Mouse (Mus musculus): ENCODE measurements around the gene Klrd1. TPM values are rescaled to one million over a fixed set of nuclear protein-coding genes. Genes with fewer than 3 reads are reported as not detected.

Klrd1 gene
- polyA plus RNA-seq (2016; fragmentation: Nextera tagmentation; extraction: Ambion mirVana), result not detected in 2 replicates

- H3K4me1 ChIP-seq, result no peaks in the 10 kb centered on the region
- no peak within 1 kb of the TSS for H3K9ac ChIP-seq
- H3K36me3 ChIP-seq (replicated peaks), result no peaks in the 10 kb centered on the region
- no peaks in the 10 kb centered on the region for H3K9me3 ChIP-seq
- no peak within 1 kb of the TSS for H3K27ac ChIP-seq
- H3K27me3 ChIP-seq, result no peaks in the 10 kb centered on the region
- no peak for ATAC-seq (ENCODE audit: low FRiP score)
- WGBS, result 81% methylated on average over 3 of the region's 3 CpGs
- H3K4me3 ChIP-seq (replicated peaks), result no peak within 1 kb of the TSS
- H3K4me2 ChIP-seq, result no peak within 1 kb of the TSS
These were observed at the start of gene Klrd1 for GRCm38 (mm10) chr6:129591508-129591907. Klrd1 (plus strand) TSS chr6:129591782.

- Histone ChIP-seq H3K27me3 (no peaks in the 10 kb centered on the region), H3K36me3 (replicated peaks) (peaks cover 46% of the 10 kb centered on the region), H3K27ac (no peak overlapping the region), H3K4me1 (no peaks in the 10 kb centered on the region), H3K4me2 (no peak overlapping the region), H3K9me3 (no peaks in the 10 kb centered on the region), H3K9ac (no peak overlapping the region), H3K4me3 (replicated peaks) (no peak overlapping the region)
- ATAC-seq (ENCODE audit: low FRiP score), result no peak
- 68% methylated on average over 9 of the region's 9 CpGs for WGBS
These were observed 49.7 kb upstream of the Klrd1 start for GRCm38 (mm10) chr6:129541931-129542330.

GRCm38 (mm10) chr6:129542540-129542939 is 49.0 kb upstream of the Klrd1 start:
- Histone ChIP-seq H3K4me2 (no peak overlapping the region), H3K4me1 (no peaks in the 10 kb centered on the region), H3K27ac (no peak overlapping the region), H3K9ac (no peak overlapping the region), H3K27me3 (no peaks in the 10 kb centered on the region), H3K36me3 (replicated peaks) (peaks cover 46% of the 10 kb centered on the region), H3K9me3 (no peaks in the 10 kb centered on the region), H3K4me3 (replicated peaks) (no peak overlapping the region)
- no peak for ATAC-seq (ENCODE audit: low FRiP score)
- 91% methylated on average over 3 of the region's 3 CpGs for WGBS

- peak; percentile 79 for ATAC-seq (ENCODE audit: low FRiP score)
- no peaks in the 10 kb centered on the region for H3K9me3 ChIP-seq
- no peak overlapping the region for H3K4me3 ChIP-seq (replicated peaks)
- 65% methylated on average over 6 of the region's 6 CpGs for WGBS
- H3K9ac ChIP-seq, result no peak overlapping the region
- peaks cover 36% of the 10 kb centered on the region for H3K36me3 ChIP-seq (replicated peaks)
- no peak overlapping the region for H3K4me2 ChIP-seq
- no peaks in the 10 kb centered on the region for H3K4me1 ChIP-seq
- H3K27me3 ChIP-seq, result no peaks in the 10 kb centered on the region
- H3K27ac ChIP-seq, result no peak overlapping the region
These were observed 47.6 kb upstream of the Klrd1 start for GRCm38 (mm10) chr6:129543709-129544606.

- no peak overlapping the region for H3K4me3 ChIP-seq (replicated peaks)
- no peak overlapping the region for H3K9ac ChIP-seq
- WGBS, result 76% methylated on average over 2 of the region's 2 CpGs
- H3K27ac ChIP-seq, result no peak overlapping the region
- no peak for ATAC-seq (ENCODE audit: low FRiP score)
- H3K4me2 ChIP-seq, result no peak overlapping the region
- H3K9me3 ChIP-seq, result no peaks in the 10 kb centered on the region
- H3K36me3 ChIP-seq (replicated peaks), result peaks cover 5% of the 10 kb centered on the region; the same call in 1 of the 2 replicates
- H3K27me3 ChIP-seq, result no peaks in the 10 kb centered on the region
- no peaks in the 10 kb centered on the region for H3K4me1 ChIP-seq
These were observed 44.3 kb upstream of the Klrd1 start for GRCm38 (mm10) chr6:129547277-129547676.

- H3K4me3 ChIP-seq (replicated peaks), result no peak overlapping the region
- no peaks in the 10 kb centered on the region for H3K27me3 ChIP-seq
- ATAC-seq (ENCODE audit: low FRiP score), result no peak
- no peaks in the 10 kb centered on the region for H3K4me1 ChIP-seq
- H3K9ac ChIP-seq, result no peak overlapping the region
- H3K9me3 ChIP-seq, result no peaks in the 10 kb centered on the region
- H3K27ac ChIP-seq, result no peak overlapping the region
- H3K4me2 ChIP-seq, result no peak overlapping the region
- WGBS, result 76% methylated on average over 3 of the region's 3 CpGs
- H3K36me3 ChIP-seq (replicated peaks), result no peaks in the 10 kb centered on the region
These were observed 43.6 kb upstream of the Klrd1 start for GRCm38 (mm10) chr6:129548009-129548408.

GRCm38 (mm10) chr6:129557298-129558023 is 34.1 kb upstream of the Klrd1 start:
- Histone ChIP-seq H3K36me3 (replicated peaks) (no peaks in the 10 kb centered on the region), H3K27me3 (no peaks in the 10 kb centered on the region), H3K27ac (no peak overlapping the region)

GRCm38 (mm10) chr6:129558946-129559640 is 32.5 kb upstream of the Klrd1 start:
- Histone ChIP-seq H3K27me3 (no peaks in the 10 kb centered on the region), H3K36me3 (replicated peaks) (no peaks in the 10 kb centered on the region), H3K4me3 (replicated peaks) (no peak overlapping the region), H3K9me3 (no peaks in the 10 kb centered on the region), H3K4me1 (peaks cover 13% of the 10 kb centered on the region), H3K27ac (no peak overlapping the region), H3K4me2 (no peak overlapping the region; the same call in 1 of the 2 replicates), H3K9ac (no peak overlapping the region)
- peak; percentile 83 for ATAC-seq (ENCODE audit: low FRiP score)
- 19% methylated on average over 12 of the region's 12 CpGs for WGBS

More at GRCm38 (mm10) chr6:129557298-129558023, 34.1 kb upstream of the Klrd1 start:
- peak; percentile 45; the same call in 1 of the 2 replicates for ATAC-seq (ENCODE audit: low FRiP score)
- Histone ChIP-seq H3K9ac (no peak overlapping the region), H3K4me3 (replicated peaks) (no peak overlapping the region), H3K4me1 (peaks cover 13% of the 10 kb centered on the region), H3K4me2 (no peak overlapping the region), H3K9me3 (no peaks in the 10 kb centered on the region)

- peaks cover 13% of the 10 kb centered on the region for H3K4me1 ChIP-seq
- H3K36me3 ChIP-seq (replicated peaks), result no peaks in the 10 kb centered on the region
- no peaks in the 10 kb centered on the region for H3K9me3 ChIP-seq
- H3K27ac ChIP-seq, result no peak overlapping the region
- H3K4me2 ChIP-seq, result no peak overlapping the region
- no peaks in the 10 kb centered on the region for H3K27me3 ChIP-seq
- peak; percentile 44 for ATAC-seq (ENCODE audit: low FRiP score)
- WGBS, result 58% methylated on average over 4 of the region's 4 CpGs
- no peak overlapping the region for H3K4me3 ChIP-seq (replicated peaks)
- no peak overlapping the region for H3K9ac ChIP-seq
These were observed 31.9 kb upstream of the Klrd1 start for GRCm38 (mm10) chr6:129559641-129560027.

- Histone ChIP-seq H3K4me2 (no peak overlapping the region), H3K4me1 (no peaks in the 10 kb centered on the region), H3K36me3 (replicated peaks) (no peaks in the 10 kb centered on the region), H3K9me3 (no peaks in the 10 kb centered on the region), H3K9ac (no peak overlapping the region), H3K27ac (no peak overlapping the region), H3K4me3 (replicated peaks) (no peak overlapping the region), H3K27me3 (no peaks in the 10 kb centered on the region)
- WGBS, result 88% methylated on average over 2 of the region's 2 CpGs
- no peak for ATAC-seq (ENCODE audit: low FRiP score)
These were observed 26.3 kb upstream of the Klrd1 start for GRCm38 (mm10) chr6:129565257-129565656.

GRCm38 (mm10) chr6:129575315-129575714 is 16.3 kb upstream of the Klrd1 start:
- WGBS, result 51% methylated on average over 2 of the region's 2 CpGs
- Histone ChIP-seq H3K4me2 (no peak overlapping the region), H3K4me3 (replicated peaks) (no peak overlapping the region), H3K27ac (no peak overlapping the region), H3K9me3 (no peaks in the 10 kb centered on the region), H3K36me3 (replicated peaks) (no peaks in the 10 kb centered on the region), H3K27me3 (no peaks in the 10 kb centered on the region), H3K9ac (no peak overlapping the region), H3K4me1 (no peaks in the 10 kb centered on the region)
- no peak for ATAC-seq (ENCODE audit: low FRiP score)

- no peak within 1 kb of the TSS for H3K27ac ChIP-seq
- 93% methylated on average over 8 of the region's 8 CpGs for WGBS
- no peaks in the 10 kb centered on the region for H3K4me1 ChIP-seq
- ATAC-seq (ENCODE audit: low FRiP score), result no peak
- H3K9me3 ChIP-seq, result no peaks in the 10 kb centered on the region
- no peak within 1 kb of the TSS for H3K4me2 ChIP-seq
- H3K36me3 ChIP-seq (replicated peaks), result no peaks in the 10 kb centered on the region
- H3K4me3 ChIP-seq (replicated peaks), result no peak within 1 kb of the TSS
- H3K27me3 ChIP-seq, result no peaks in the 10 kb centered on the region
- H3K9ac ChIP-seq, result no peak within 1 kb of the TSS
These were observed 14.0 kb upstream of the Klrd1 start, which contains the start of gene Klre1 for GRCm38 (mm10) chr6:129577605-129578004. Klre1 (plus strand) TSS chr6:129577905.
